Mouse (Mus musculus) forebrain, embryonic 16.5 days (tissue): Measurements from ENCODE around the gene Rgs11. TPM values are rescaled to one million over a fixed set of nuclear protein-coding genes. Genes with fewer than 3 reads are reported as not detected.

Source experiments
- ATAC-seq: fragments of 200-750 bp; cut with Nextera tagmentation; 2 replicates; pipeline ENCODE4 v1.8.0; 2017; ENCODE audit warnings: mild to moderate bottlenecking, moderate library complexity
- H3K27ac ChIP-seq: fragments of 300-500 bp; sonication (generic); 2 replicates; pipeline ENCODE4 v1.5.1; 2014; ENCODE audit warnings: low read length, control low read depth
- H3K27me3 ChIP-seq: fragments of 300-500 bp; sonication (generic); replicated peaks from 2 replicates; pipeline ENCODE4 v1.6.1; 2014; ENCODE audit warnings: low read length; ENCODE audit not compliant: control insufficient read depth, insufficient read depth
- H3K36me3 ChIP-seq: fragments of 300-500 bp; sonication (generic); 2 replicates; pipeline ENCODE4 v1.6.1; 2014; ENCODE audit not compliant: control insufficient read depth, insufficient read depth
- H3K4me1 ChIP-seq: fragments of 300-500 bp; sonication (generic); replicated peaks from 2 replicates; pipeline ENCODE4 v1.6.1; 2014; ENCODE audit warnings: low read length; ENCODE audit not compliant: control insufficient read depth, insufficient read depth
- H3K4me2 ChIP-seq: fragments of 300-500 bp; sonication (generic); 2 replicates; pipeline ENCODE4 v1.6.1; 2014; ENCODE audit warnings: mild to moderate bottlenecking, low read length, control low read depth
- H3K4me3 ChIP-seq: fragments of 300-500 bp; sonication (generic); replicated peaks from 2 replicates; pipeline ENCODE4 v1.5.1; 2014; ENCODE audit warnings: mild to moderate bottlenecking, low read length, control low read depth
- H3K9ac ChIP-seq: fragments of 300-500 bp; sonication (generic); replicated peaks from 2 replicates; pipeline ENCODE4 v1.6.1; 2014; ENCODE audit warnings: low read depth, low read length, control low read depth
- H3K9me3 ChIP-seq: fragments of 300-500 bp; sonication (generic); 2 replicates; pipeline ENCODE4 v1.6.1; 2016; ENCODE audit warnings: low read length; ENCODE audit not compliant: control insufficient read depth
- WGBS: fragments of 180-500 bp; shearing (Covaris S2); extraction: QIAGEN DNeasy Blood & Tissue Kit; methylation state at CpG from one replicate; pipeline ENCODE4 v1.1.7; 2014; 5-methylcytosine and 5-hydroxymethylcytosine counted together
- polyA plus RNA-seq: library from polyadenylated mRNA; unstranded; fragments of >200 nt; fragmentation: Nextera tagmentation; extraction: Ambion mirVana; gene quantifications from 2 replicates; pipeline ENCODE4 v1.2.1, GENCODE M21; 2015

Rgs11 gene
- polyA plus RNA-seq, 1 experiment from 2014 or later, result 9.5 TPM

DNA sequence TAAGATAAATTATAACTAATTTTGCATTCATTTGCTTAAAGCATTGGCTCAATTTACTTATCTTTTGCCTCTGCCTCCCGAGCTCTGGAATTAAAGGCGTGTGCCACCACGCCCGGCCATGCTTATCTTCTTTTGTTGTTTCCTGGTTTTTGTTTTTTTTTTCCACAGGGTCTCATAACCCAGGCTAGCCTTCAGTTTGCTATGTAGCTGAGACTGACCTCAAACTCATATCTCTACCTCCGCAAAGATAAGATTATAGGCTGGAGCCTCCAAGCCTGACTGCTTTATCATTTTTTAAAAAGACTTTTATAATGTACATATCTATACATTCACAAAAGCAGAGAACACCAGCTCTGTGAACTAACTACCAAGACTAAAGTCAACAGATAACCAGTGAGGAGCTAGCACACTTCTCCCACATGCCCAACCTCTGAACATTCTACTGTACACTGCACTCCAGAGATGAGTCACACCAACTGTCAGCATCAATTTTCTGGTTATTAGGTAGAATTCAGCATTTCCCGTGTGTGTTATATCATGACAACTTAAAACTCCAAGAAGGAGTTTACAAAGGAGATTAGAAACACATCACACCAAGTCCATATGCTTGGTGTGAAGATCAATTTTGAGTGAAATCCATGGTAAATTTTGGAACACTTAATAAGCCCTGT lies 37.5 kb downstream of the Rgs11 start:
- Histone ChIP-seq H3K4me3 (no peak overlapping the region), H3K27ac (no peak overlapping the region), H3K36me3 (no peaks in the 10 kb centered on the region), H3K9me3 (no peaks in the 10 kb centered on the region), H3K4me2 (no peak overlapping the region), H3K27me3 (no peaks in the 10 kb centered on the region), H3K9ac (no peak overlapping the region), H3K4me1 (0 out of 2 replicates have a peak, but pooled peaks cover 4% of the 10 kb centered on the region)
- 87% methylated on average over 6 of the region's 6 CpGs for WGBS
- no peak for ATAC-seq

DNA sequence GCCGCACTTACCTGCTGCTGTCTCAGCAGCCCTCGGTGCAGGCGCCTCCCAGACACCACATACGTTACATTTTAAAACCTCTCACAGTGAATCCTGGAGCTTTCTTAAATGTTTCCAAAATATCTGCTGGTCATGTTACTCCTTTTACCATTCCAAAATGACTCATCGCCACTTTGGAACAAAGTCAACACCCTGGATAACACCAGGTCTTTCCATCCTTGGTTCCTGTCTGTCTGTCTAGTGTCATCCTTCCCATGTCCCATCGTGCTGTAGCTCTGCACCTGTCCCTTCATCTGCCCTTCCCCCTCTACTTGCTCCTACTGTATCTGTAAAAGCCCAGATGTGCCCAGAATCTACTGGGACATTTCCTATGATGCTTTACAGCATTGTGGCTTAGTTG lies 38.2 kb downstream of the Rgs11 start:
- Histone ChIP-seq H3K27ac (no peak overlapping the region), H3K4me2 (no peak overlapping the region), H3K9ac (no peak overlapping the region), H3K4me3 (no peak overlapping the region), H3K36me3 (no peaks in the 10 kb centered on the region), H3K27me3 (no peaks in the 10 kb centered on the region), H3K9me3 (no peaks in the 10 kb centered on the region), H3K4me1 (0 out of 2 replicates have a peak, but pooled peaks cover 4% of the 10 kb centered on the region)
- 82% methylated on average over 6 of the region's 6 CpGs for WGBS
- ATAC-seq, result no peak

DNA sequence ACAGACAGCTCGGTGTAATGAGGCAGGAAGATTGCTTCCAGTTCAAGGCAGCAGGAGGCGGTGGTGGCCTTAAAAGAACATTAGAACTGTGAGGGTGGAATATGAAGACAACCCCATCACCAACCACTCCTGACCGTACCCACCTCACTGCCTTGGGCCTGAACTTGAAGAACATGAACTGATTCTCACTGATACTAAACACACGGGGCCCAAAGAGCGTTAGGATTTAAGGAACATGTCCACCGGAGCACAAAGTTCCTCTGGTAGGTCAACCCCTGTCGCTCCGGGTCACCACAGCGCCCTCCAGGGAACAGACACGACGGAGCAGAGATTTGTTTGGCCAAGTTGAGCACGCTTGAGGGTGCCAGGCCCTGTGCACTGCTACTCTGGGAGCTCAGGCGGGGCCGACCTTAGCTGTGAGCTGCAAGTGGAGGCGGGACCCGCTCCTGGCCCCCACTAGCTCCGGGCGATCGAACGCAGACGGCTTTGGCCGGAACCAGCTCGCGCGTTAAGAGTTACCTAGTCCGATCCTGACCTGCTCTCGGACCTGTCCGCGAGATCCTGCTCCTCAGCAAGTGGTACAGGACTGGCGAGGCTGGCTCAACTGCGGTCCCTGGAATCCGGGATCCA lies 40.8 kb downstream of the Rgs11 start:
- Histone ChIP-seq H3K4me2 (peak overlapping the region; percentile 68), H3K4me1 (0 out of 2 replicates have a peak, but pooled peaks cover 4% of the 10 kb centered on the region), H3K27ac (peak overlapping the region; percentile 23), H3K27me3 (no peaks in the 10 kb centered on the region), H3K4me3 (peak overlapping the region; percentile 90), H3K36me3 (no peaks in the 10 kb centered on the region), H3K9ac (peak overlapping the region; percentile 74), H3K9me3 (no peaks in the 10 kb centered on the region)
- under 1% methylated on average over 32 of the region's 32 CpGs for WGBS
- ATAC-seq, result peak; percentile 81

DNA sequence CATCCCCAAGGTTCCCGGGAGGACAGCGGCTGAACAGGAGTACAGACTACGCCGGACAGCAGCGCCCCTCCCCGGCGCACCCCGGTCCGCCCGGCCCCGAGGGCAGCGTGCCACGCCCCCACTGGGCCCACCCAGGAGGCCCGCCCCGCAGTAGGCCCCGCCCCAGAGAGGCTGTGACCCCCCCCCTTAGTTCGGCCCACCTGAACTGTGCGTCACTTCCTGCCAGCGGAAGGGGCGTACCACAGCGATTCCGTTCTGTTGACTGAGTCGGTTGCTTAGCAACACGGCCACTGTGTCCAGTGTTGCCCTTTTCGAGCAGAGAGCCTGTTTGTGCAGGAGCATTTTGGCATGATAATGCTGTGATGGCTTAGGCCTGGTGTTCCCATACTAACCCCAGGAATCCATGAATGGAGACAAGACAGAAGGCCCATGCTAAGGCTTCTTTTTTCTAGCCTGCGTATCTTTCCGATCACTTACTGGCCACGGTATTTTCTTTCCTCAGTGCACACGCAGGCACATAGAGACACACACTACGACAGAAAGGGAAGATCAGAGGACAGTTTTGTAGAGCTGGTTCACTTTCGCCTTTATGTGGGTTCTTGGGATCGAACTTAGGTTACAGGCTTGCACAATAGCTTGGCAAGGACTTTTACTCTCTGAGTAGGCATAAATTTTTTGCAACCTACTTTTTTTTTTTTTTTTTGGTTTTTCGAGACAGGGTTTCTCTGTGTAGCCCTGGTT lies 41.5 kb downstream of the Rgs11 start, which contains the start of gene Fam234a:
TSS of gene Fam234a (minus strand) at position 142 of the 741 bp plus-strand sequence.
- peak within 1 kb of the TSS; percentile 74 for H3K9ac ChIP-seq
- WGBS, result 6% methylated on average over 29 of the region's 33 CpGs
- H3K4me2 ChIP-seq, result peak within 1 kb of the TSS; percentile 68
- H3K27ac ChIP-seq, result peak within 1 kb of the TSS; percentile 81
- H3K4me3 ChIP-seq, result peak within 1 kb of the TSS; percentile 90
- H3K4me1 ChIP-seq, result 0 out of 2 replicates have a peak, but pooled peaks cover 4% of the 10 kb centered on the region
- no peaks in the 10 kb centered on the region for H3K9me3 ChIP-seq
- no peaks in the 10 kb centered on the region for H3K36me3 ChIP-seq
- ATAC-seq, result peak; percentile 98
- H3K27me3 ChIP-seq, result no peaks in the 10 kb centered on the region

DNA sequence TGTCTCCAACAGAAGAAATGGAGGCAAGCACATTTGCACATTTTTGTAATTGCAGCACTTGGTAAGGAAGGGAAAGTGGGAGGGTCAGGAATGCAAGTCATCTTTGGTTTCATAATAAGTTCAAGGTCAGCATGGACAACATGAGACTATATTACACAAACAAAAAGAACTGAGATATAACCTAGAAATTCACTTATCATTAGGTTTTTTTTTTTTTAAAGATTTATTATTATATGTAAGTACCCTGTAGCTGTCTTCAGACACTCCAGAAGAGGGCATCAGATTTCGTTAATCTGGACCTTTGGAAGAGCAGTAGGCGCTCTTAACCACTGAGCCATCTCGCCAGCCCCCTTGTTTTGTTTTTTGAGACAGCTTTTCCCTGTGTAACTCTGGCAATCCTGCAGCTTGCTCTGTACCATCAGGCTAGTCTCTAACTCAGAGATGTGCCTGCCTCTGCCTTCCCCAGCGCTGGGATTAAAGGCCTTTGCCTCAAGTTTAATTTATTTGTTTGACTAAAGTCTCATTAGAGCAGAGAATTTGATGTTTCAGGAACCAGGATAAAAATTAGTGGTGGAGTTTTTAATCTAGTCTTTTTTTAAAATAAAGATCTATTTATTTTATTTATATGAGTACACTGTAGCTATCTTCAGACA lies 49.3 kb downstream of the Rgs11 start:
- no peak for ATAC-seq
- peaks cover 13% of the 10 kb centered on the region for H3K4me1 ChIP-seq
- peak overlapping the region; percentile 90 for H3K4me3 ChIP-seq
- no peaks in the 10 kb centered on the region for H3K9me3 ChIP-seq
- H3K27ac ChIP-seq, result peak overlapping the region; percentile 98; the same call in 1 of the 2 replicates
- peak overlapping the region; percentile 67 for H3K4me2 ChIP-seq
- H3K9ac ChIP-seq, result peak overlapping the region; percentile 94; the same call in 1 of the 2 replicates
- H3K27me3 ChIP-seq, result no peaks in the 10 kb centered on the region
- peaks cover 7% of the 10 kb centered on the region; the same call in 1 of the 2 replicates for H3K36me3 ChIP-seq
- 52% methylated on average over 4 of the region's 4 CpGs for WGBS

DNA sequence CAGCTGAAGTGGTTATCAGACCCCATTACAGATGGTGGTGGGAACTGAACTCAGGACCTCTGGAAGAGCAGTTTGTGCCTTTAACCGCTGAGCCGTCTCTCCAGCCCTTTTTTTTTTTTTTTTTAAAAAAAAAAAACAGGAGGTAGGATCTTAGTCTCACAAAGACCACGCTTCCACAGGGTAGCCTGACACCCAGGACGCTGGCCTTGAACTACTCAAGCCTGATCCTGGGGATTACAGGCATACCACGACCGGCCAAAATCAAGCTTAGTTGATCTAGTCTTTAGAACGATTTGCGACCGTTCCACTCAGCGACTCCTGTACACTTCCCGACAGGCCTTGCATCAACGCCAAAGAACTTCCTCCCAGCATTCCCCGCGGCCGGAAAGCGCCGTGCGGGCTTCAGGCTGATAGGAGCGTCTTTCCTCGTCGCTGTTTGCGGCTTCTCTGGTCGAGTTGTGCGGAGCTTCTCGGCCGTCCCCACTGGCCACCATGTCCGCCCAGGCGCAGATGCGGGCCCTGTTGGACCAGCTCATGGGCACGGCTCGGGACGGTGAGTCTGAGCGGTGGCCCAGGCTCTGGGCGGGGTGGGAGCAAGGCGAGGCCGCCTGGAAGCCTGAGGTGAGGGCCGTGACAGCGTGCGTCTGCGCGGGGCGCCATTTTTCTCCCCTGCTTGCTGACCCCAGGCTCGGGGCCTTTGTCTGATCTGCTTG lies 49.9 kb downstream of the Rgs11 start, which contains the start of gene Luc7l:
TSS of gene Luc7l (plus strand) at position 358 of the 713 bp plus-strand sequence.
- Histone ChIP-seq H3K9ac (peak within 1 kb of the TSS; percentile 94), H3K4me3 (peak within 1 kb of the TSS; percentile 90), H3K27me3 (no peaks in the 10 kb centered on the region), H3K36me3 (peaks cover 11% of the 10 kb centered on the region; the same call in 1 of the 2 replicates), H3K4me2 (peak within 1 kb of the TSS; percentile 67), H3K9me3 (no peaks in the 10 kb centered on the region), H3K4me1 (peaks cover 13% of the 10 kb centered on the region), H3K27ac (peak within 1 kb of the TSS; percentile 98)
- ATAC-seq, result peak; percentile 98
- under 1% methylated on average over 43 of the region's 43 CpGs for WGBS

DNA sequence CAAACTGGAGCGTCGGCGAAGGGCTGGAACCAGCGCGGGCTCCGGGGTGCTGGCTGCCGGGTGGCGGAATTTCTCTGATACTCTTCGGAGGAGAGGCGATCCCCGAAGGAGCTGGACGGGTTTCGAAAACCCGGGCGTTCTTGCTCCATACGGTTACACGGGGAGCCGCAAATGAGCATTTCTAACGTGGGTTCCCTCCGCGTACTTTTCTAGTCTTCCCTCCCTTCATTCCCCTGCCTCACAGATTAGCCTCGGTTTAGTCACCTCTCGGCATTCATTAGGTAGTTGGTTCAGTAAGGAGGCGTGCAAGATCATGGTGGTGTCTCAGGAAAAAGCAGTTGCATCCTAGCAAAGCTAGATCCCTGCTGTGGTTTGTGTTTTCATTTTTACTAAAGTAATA lies 50.6 kb downstream of the Rgs11 start:
- ATAC-seq, result no peak; the same call in 1 of the 2 replicates
- H3K4me3 ChIP-seq, result peak overlapping the region; percentile 90
- WGBS, result under 1% methylated on average over 24 of the region's 24 CpGs
- peak overlapping the region; percentile 67 for H3K4me2 ChIP-seq
- no peaks in the 10 kb centered on the region for H3K9me3 ChIP-seq
- no peaks in the 10 kb centered on the region for H3K27me3 ChIP-seq
- peak overlapping the region; percentile 94 for H3K9ac ChIP-seq
- peaks cover 13% of the 10 kb centered on the region for H3K4me1 ChIP-seq
- H3K36me3 ChIP-seq, result peaks cover 16% of the 10 kb centered on the region
- H3K27ac ChIP-seq, result peak overlapping the region; percentile 98

DNA sequence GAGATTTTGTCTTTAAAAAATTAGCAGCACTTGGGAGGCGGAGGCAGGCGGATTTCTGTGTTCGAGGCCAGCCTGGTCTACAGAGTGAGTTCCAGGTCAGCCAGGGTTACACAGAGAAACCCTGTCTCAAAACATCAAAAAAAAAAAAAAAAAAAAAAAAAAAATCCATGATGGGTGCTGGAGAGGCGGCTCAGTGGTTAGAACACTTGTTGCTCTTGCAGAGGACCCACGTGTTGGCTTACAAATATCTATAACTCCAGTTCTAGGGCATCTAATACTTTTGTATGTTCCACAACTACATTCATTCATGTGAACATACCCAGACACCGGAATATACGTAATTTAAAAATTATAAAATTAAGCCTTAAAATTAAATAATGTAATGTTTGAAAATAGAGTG lies 52.6 kb downstream of the Rgs11 start:
- Histone ChIP-seq H3K4me3 (no peak overlapping the region), H3K9ac (no peak overlapping the region), H3K27me3 (no peaks in the 10 kb centered on the region), H3K36me3 (peaks cover 20% of the 10 kb centered on the region), H3K4me2 (no peak overlapping the region), H3K4me1 (peaks cover 13% of the 10 kb centered on the region), H3K27ac (no peak overlapping the region), H3K9me3 (no peaks in the 10 kb centered on the region)
- WGBS, result 97% methylated on average over 7 of the region's 7 CpGs
- ATAC-seq, result no peak
